Mouse (Mus musculus): ENCODE measurements at regions not wholly inside any gene's neighbourhood (a gene's known extent, or its start where the extent isn't known, plus 50 kb on each side); places are given as distances from the start of the nearest gene placed in this dataset.

DNA sequence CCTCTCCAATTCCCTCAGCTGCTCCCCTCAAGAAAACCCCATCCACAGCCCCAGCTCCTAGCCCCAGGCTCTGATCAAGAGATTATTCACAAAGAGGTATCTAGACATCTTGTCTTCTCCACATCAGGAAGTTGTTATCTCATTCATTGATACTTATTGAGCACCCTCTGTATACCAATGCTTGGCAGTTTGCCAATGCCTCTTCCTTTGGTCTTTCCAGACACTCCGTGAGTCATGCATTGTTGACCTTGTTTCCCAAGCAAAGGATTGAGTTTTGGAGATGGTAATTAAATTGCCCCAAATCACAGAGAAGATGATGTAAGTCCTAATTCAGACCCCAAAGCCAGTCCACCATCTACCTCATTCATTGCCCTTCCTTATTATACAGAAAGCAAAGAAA lies 235.9 kb upstream of the Zmiz1 start:
- H3K4me3 ChIP-seq (ENCODE audit: low read depth, low read length), result no peak overlapping the region
- H3K27me3 ChIP-seq (ENCODE audit: control insufficient read depth, insufficient read depth, low read length), result no peaks in the 10 kb centered on the region
- TF ChIP-seq POLR2A (IDR thresholded peaks at IDR 0.05; ENCODE audit: low read depth, low read length) (no peak), CTCF (IDR thresholded peaks at IDR 0.05; ENCODE audit: extremely low read depth, insufficient read length, insufficient replicate concordance, low read depth, low read length) (no peak)
- peaks cover 10% of the 10 kb centered on the region for H3K4me1 ChIP-seq (ENCODE audit: control insufficient read depth, insufficient read depth, insufficient read length, low read length)
- H3K27ac ChIP-seq (ENCODE audit: insufficient read depth, low read depth, low read length), result no peak overlapping the region
- H3K36me3 ChIP-seq (ENCODE audit: control insufficient read depth, insufficient read depth, low read length), result no peaks in the 10 kb centered on the region
- WGBS, result 38% methylated on average over 1 of the region's 1 CpGs

DNA sequence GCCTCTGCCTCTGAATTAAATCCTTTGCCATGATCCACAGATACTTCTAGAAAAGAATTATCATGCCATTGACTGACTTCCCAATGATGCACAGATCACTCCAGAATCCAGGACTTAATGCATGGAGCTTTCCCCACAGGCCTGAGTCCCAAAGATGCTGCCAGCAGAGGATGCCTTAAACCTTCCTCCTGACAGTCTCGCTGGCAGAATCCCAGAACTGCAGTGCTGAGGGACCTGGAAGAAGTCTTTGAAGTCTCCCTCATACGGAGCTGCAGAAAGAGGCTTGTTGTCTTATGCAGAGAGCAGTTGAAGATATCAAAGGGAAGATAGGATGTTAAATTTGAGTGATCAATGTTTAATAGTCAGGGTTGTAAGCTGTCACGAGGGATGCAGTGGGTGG lies 233.8 kb upstream of the Zmiz1 start:
- peaks cover 10% of the 10 kb centered on the region for H3K4me1 ChIP-seq (ENCODE audit: control insufficient read depth, insufficient read depth, insufficient read length, low read length)
- no peaks in the 10 kb centered on the region for H3K27me3 ChIP-seq (ENCODE audit: control insufficient read depth, insufficient read depth, low read length)
- H3K4me3 ChIP-seq (ENCODE audit: low read depth, low read length), result no peak overlapping the region
- H3K36me3 ChIP-seq (ENCODE audit: control insufficient read depth, insufficient read depth, low read length), result no peaks in the 10 kb centered on the region
- H3K27ac ChIP-seq (ENCODE audit: insufficient read depth, low read depth, low read length), result peak overlapping the region; percentile 8; the same call in 1 of the 2 replicates
- 80% methylated on average over 3 of the region's 3 CpGs for WGBS
- TF ChIP-seq CTCF (IDR thresholded peaks at IDR 0.05; ENCODE audit: extremely low read depth, insufficient read length, insufficient replicate concordance, low read depth, low read length), result no peak
- TF ChIP-seq POLR2A (IDR thresholded peaks at IDR 0.05; ENCODE audit: low read depth, low read length), result no peak

DNA sequence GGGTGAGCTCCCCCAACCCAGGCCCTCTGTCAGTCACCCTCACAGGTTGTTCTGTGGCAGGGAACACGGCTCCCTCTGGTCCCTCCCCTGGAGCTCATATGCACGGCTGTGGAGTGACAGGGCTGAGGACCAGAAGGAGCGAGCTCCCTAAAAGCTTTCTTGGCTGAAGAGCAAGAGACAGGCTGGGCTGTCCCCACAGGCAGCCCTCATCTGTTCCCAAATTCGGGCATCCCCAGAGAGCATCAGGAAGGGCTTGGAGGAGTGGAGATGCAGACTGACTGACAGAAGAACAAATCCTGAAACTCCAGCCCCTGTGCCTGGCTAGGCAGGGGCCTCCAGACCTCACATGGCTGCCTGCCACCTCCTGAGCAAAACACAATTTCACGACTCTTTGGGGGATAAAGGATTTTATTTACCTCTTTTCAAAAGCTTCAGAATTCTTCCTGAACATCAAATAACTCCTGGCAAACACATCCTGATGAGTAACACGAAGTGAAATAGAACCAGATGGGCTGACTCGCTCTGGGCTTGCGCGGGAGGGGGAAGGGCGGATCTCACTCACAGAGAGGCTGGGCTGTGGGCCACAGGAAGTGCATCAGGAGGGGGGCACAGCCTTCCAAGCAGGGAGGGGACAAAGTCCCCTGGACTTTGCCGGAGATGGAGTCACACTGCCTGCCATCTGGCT lies 232.7 kb upstream of the Zmiz1 start:
- Histone ChIP-seq H3K4me3 (ENCODE audit: low read depth, low read length) (peak overlapping the region; percentile 14; the same call in 1 of the 2 replicates), H3K27me3 (ENCODE audit: control insufficient read depth, insufficient read depth, low read length) (no peaks in the 10 kb centered on the region), H3K36me3 (ENCODE audit: control insufficient read depth, insufficient read depth, low read length) (no peaks in the 10 kb centered on the region), H3K27ac (ENCODE audit: insufficient read depth, low read depth, low read length) (peak overlapping the region; percentile 76), H3K4me1 (ENCODE audit: control insufficient read depth, insufficient read depth, insufficient read length, low read length) (peaks cover 10% of the 10 kb centered on the region)
- WGBS, result 17% methylated on average over 11 of the region's 11 CpGs
- TF ChIP-seq CTCF (IDR thresholded peaks at IDR 0.05; ENCODE audit: extremely low read depth, insufficient read length, insufficient replicate concordance, low read depth, low read length) (no peak), POLR2A (IDR thresholded peaks at IDR 0.05; ENCODE audit: low read depth, low read length) (peak; percentile 35; the same call in 1 of the 2 replicates)

GRCm38 (mm10) chr14:25226840-25227506 lies 232.0 kb upstream of the Zmiz1 start:
- Histone ChIP-seq H3K4me1 (ENCODE audit: control insufficient read depth, insufficient read depth, insufficient read length, low read length) (peaks cover 10% of the 10 kb centered on the region), H3K4me3 (ENCODE audit: low read depth, low read length) (0 out of 2 replicates have a peak overlapping the region, but pooled peaks have one; percentile 14), H3K27me3 (ENCODE audit: control insufficient read depth, insufficient read depth, low read length) (no peaks in the 10 kb centered on the region), H3K27ac (ENCODE audit: insufficient read depth, low read depth, low read length) (peak overlapping the region; percentile 76), H3K36me3 (ENCODE audit: control insufficient read depth, insufficient read depth, low read length) (no peaks in the 10 kb centered on the region)
- 37% methylated on average over 7 of the region's 7 CpGs for WGBS
- TF ChIP-seq POLR2A (IDR thresholded peaks at IDR 0.05; ENCODE audit: low read depth, low read length), result no peak
- no peak for TF ChIP-seq CTCF (IDR thresholded peaks at IDR 0.05; ENCODE audit: extremely low read depth, insufficient read length, insufficient replicate concordance, low read depth, low read length)

DNA sequence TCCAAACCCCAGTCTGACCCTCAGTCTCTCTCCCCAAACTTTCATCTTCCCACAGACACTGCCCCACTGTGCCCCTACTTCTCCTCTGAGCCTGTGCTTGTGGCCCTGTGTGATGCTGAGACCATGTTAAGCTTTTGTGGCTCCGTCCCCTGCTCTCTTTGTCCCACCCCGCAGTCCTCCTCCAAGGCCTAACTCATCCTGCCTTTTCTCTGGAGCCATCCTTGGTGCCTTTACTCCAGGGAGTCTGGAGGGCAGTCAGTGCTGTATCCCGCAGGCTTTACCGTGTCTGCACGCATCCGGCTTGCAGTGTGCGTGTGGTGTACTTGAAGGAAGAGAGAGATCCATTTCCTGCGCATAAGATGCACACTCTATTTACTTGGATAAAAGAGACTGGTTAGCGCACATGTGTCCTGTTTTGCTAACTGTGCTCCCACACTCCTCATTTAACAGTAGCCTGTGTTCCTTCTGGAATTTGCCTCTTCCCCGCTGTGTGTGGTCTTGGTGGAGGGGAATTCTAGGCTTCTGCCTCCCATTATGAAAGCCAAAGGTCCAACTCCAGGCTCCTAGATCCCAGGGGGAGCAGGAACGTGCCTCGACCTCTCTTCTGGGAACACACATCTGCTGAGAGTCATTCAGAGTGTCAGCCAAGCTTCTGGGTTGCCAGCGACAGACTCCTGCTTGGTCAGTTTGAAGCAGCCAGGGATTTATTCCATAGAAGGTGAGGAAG lies 230.5 kb upstream of the Zmiz1 start:
- TF ChIP-seq CTCF (IDR thresholded peaks at IDR 0.05; ENCODE audit: extremely low read depth, insufficient read length, insufficient replicate concordance, low read depth, low read length) (no peak), POLR2A (IDR thresholded peaks at IDR 0.05; ENCODE audit: low read depth, low read length) (no peak)
- 87% methylated on average over 13 of the region's 13 CpGs for WGBS
- Histone ChIP-seq H3K4me1 (ENCODE audit: control insufficient read depth, insufficient read depth, insufficient read length, low read length) (peaks cover 10% of the 10 kb centered on the region), H3K4me3 (ENCODE audit: low read depth, low read length) (no peak overlapping the region), H3K27me3 (ENCODE audit: control insufficient read depth, insufficient read depth, low read length) (no peaks in the 10 kb centered on the region), H3K36me3 (ENCODE audit: control insufficient read depth, insufficient read depth, low read length) (no peaks in the 10 kb centered on the region), H3K27ac (ENCODE audit: insufficient read depth, low read depth, low read length) (peak overlapping the region; percentile 26; the same call in 1 of the 2 replicates)

DNA sequence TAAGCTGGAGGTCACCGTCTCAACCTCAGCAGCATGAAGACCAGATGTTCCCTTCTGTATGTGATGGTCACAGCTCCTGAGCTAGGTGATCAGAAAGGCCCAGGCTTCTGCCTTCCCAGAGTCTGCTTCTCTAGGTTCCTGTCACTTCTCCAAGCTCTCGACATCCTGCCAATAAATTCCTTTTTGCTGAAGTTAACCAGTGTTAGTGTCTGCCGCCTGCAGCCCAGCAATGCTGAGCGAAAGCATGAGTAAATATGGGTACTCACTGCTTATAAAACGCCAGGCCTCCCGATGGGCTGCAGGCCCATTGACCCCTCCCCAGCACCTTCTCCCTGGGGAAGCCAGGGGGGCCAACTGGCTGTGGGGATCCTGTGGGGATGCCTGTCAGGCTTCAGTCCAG lies 229.4 kb upstream of the Zmiz1 start:
- peaks cover 10% of the 10 kb centered on the region for H3K4me1 ChIP-seq (ENCODE audit: control insufficient read depth, insufficient read depth, insufficient read length, low read length)
- WGBS, result 66% methylated on average over 6 of the region's 6 CpGs
- no peak for TF ChIP-seq POLR2A (IDR thresholded peaks at IDR 0.05; ENCODE audit: low read depth, low read length)
- TF ChIP-seq CTCF (IDR thresholded peaks at IDR 0.05; ENCODE audit: extremely low read depth, insufficient read length, insufficient replicate concordance, low read depth, low read length), result no peak
- H3K27ac ChIP-seq (ENCODE audit: insufficient read depth, low read depth, low read length), result no peak overlapping the region
- no peak overlapping the region for H3K4me3 ChIP-seq (ENCODE audit: low read depth, low read length)
- H3K36me3 ChIP-seq (ENCODE audit: control insufficient read depth, insufficient read depth, low read length), result no peaks in the 10 kb centered on the region
- H3K27me3 ChIP-seq (ENCODE audit: control insufficient read depth, insufficient read depth, low read length), result no peaks in the 10 kb centered on the region

DNA sequence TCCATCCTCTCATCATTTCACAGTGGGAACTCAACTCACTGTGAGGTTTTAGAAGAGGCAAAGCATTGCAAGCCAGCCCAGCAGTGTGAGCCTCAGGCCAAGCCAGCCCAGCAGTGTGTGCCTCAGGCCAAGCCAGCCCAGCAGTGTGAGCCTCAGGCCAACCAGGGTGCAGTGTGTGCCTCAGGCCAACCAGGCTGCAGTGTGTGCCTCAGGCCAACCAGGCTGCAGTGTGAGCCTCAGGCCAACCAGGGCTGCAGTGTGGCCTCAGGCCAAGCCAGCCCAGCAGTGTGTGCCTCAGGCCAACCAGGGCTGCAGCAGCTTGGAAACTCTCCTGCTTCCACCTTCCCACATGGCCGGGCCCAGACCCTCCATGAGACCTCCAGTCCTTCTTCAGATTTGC lies 227.1 kb upstream of the Zmiz1 start:
- Histone ChIP-seq H3K4me3 (ENCODE audit: low read depth, low read length) (no peak overlapping the region), H3K27ac (ENCODE audit: insufficient read depth, low read depth, low read length) (no peak overlapping the region), H3K4me1 (ENCODE audit: control insufficient read depth, insufficient read depth, insufficient read length, low read length) (peaks cover 3% of the 10 kb centered on the region; the same call in 1 of the 2 replicates), H3K27me3 (ENCODE audit: control insufficient read depth, insufficient read depth, low read length) (no peaks in the 10 kb centered on the region), H3K36me3 (ENCODE audit: control insufficient read depth, insufficient read depth, low read length) (no peaks in the 10 kb centered on the region)
- 73% methylated on average over 1 of the region's 1 CpGs for WGBS
- TF ChIP-seq POLR2A (IDR thresholded peaks at IDR 0.05; ENCODE audit: low read depth, low read length) (no peak), CTCF (IDR thresholded peaks at IDR 0.05; ENCODE audit: extremely low read depth, insufficient read length, insufficient replicate concordance, low read depth, low read length) (no peak)

Data from small intestine, adult 2 months (tissue).